Mouse (Mus musculus) activated CD4-positive, CD25-positive, alpha-beta regulatory T cell, adult 4 months (primary cell): ENCODE measurements around the gene Gas2. TPM values are rescaled to one million over a fixed set of nuclear protein-coding genes. Genes with fewer than 3 reads are reported as not detected.

Source experiments
- ATAC-seq: one replicate; pipeline ENCODE4 v1.8.0; 2017
- polyA plus RNA-seq, 2 experiments: library from polyadenylated mRNA; unstranded; fragments of 100-300 nt; shearing (Covaris generic); gene quantifications; one replicate each; pipeline ENCODE4 v1.2.1; 2017

Gene Gas2
- polyA plus RNA-seq, 2 experiments from 2014 or later = 2.5 to 3.5 TPM

DNA sequence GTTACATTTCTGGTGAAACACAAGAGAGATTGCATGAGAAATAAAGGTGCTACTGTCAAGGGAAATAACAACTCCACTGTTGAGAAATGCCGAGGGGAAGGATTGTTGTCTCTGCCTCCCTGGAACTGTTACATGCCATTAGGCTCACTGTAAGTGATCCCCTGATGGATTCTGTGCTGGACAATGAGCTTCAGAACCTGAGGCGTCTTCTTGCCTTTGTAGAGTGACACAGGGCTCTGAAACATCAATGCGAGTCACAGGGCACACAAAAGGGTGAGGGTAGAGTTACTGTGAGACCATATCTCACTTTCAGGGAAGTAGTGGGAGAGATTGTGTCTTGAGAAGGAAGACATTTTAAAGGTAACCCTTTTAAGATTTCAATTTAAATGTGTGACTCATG, 23.5 kb downstream of the Gas2 start:
- no peak for ATAC-seq

DNA sequence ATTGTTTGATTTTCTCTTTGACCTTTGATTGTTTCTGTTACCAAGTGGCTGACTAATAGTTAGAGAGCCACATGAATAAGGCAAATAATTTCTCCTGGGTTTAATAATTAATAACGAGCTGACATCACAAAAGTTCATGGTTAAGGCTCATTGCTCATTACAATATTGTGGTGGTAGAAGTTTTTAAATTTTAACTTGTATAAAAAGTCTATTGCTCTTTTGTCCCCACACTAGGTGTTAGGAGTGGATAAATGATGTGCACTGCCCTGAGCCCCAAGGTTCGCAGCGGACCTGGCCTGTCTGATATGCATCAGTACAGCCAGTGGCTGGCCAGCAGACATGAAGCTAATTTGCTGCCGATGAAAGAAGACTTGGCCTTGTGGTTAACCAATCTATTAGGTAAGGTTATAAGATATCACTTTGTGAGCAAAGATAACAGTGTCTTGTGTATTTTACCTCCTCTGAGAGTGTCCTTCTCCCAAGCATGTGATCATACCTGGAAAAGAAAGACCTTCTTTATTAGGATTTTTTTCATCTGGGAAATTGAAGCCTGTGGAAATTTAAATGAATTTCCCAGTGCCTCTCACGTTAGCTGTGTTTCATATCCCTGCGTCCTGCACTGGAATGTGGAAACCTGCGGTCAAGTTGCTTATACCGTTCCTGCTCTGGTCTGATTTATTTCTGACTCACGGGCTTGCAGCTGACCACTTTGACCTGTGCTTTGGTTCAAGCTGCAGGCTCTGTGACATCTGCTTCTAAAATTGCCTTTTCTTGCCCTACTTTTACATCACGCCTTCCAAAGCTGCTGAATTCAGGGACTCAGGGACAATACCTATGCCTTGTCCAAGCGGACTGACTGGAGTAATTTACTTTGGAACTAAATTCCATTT, 26.1 kb downstream of the Gas2 start:
- no peak for ATAC-seq

- ATAC-seq = no peak
Measured at GRCm38 (mm10) chr7:51889601-51890000, 27.8 kb downstream of the Gas2 start.

GRCm38 (mm10) chr7:51892224-51892965, 30.6 kb downstream of the Gas2 start:
- peak; percentile 74 for ATAC-seq

- no peak for ATAC-seq
Measured at GRCm38 (mm10) chr7:51893008-51893407, 31.2 kb downstream of the Gas2 start.

- no peak for ATAC-seq
Measured at GRCm38 (mm10) chr7:51894133-51894801, 32.5 kb downstream of the Gas2 start.

GRCm38 (mm10) chr7:51894939-51895338, 33.1 kb downstream of the Gas2 start:
- ATAC-seq = no peak

GRCm38 (mm10) chr7:51899066-51899465, 37.3 kb downstream of the Gas2 start:
- ATAC-seq = no peak

DNA sequence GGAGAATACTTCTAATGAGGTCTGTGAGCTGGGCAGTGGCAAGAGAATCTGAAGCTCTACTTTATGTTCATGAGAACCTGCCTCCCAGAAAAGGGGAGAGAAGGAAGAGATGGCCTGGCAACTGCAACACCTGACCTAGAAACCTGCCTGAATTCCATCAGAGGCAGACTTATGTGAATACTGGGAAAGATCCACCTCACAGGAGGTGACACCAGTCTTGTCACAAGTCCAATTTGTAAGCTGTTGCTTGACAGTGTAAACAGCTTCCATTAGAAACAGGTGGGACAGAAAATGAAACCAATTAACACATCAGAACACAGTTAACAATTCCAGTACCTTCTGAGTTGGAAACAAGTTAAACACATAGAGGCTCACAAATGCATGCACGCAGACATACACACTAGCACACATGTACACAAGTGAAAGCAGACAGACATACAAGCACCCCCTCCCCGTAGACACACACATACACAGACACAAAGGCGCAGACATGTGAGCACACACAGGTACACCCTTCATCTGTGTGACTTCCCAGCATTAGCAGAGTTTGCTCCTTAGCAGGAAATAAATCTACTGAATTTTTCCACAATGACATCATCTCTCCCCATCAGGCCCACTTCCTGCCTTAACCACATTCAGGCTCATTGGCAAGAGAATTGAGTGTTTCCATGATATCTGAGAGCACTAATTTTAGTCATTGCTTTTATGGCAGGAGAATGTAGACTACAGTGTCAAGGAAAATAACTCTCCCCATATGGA, 51.7 kb downstream of the Gas2 start:
- peak; percentile 85 for ATAC-seq

GRCm38 (mm10) chr7:51914132-51914531, 52.3 kb downstream of the Gas2 start:
- ATAC-seq = no peak

DNA sequence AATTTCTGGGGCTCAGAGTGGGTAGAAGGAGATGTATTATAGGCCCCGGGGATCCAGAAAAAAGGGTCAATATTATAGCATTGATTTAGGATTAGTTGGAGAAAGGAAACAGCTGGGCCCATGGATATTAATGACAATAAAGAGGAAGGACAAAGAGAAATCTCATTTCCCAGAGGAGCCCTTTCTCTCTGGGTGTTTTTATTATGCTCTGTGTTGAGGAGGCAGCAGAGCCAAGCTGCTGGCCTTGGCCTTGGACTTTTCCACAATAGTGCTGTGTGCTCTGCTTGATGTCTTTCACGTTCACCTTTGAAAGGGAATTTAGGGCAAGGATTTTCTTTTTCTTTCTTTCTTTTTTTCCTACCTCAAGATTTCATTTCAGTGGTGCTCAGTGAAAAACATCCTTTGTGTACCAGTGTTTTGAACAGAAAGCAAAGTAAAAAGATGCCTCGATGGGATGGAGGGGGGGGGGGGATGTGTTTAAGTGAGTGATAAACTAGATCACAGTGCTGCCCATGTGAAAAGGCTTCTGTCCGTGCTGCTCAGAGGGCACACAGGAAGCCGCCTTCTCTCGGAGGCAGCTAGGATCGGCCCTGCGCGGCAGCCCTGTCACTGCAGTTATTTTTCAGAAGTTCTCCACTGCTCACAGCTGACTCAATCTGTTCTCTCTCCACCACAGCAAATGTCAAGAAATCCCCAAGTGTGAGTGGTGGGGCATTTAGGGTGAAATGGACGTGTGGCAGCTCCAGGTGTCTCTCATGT, 67.1 kb downstream of the Gas2 start:
- peak; percentile 28 for ATAC-seq

DNA sequence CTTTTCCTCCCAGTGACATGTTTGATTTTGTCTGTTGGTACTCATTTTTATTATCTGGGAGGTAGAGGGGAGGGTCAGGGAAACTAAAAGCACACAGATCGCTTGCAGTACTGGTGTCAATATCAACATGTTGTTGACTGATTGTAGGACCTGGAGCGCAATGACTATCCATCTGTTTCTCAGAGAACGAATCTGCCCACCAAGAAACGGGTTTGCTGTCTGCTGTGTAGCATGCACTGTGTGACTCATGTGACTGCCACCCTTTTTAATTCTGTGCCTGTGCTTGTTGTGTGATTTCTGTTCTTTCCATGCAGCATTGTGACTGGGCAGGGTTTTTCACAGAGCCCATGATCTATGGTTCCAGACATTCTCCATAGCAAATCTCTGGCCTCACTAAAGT, 69.4 kb downstream of the Gas2 start:
- ATAC-seq = no peak

- no peak for ATAC-seq
Measured at GRCm38 (mm10) chr7:51937337-51937736, 75.5 kb downstream of the Gas2 start.

GRCm38 (mm10) chr7:51940461-51940860, 78.6 kb downstream of the Gas2 start:
- no peak for ATAC-seq

DNA sequence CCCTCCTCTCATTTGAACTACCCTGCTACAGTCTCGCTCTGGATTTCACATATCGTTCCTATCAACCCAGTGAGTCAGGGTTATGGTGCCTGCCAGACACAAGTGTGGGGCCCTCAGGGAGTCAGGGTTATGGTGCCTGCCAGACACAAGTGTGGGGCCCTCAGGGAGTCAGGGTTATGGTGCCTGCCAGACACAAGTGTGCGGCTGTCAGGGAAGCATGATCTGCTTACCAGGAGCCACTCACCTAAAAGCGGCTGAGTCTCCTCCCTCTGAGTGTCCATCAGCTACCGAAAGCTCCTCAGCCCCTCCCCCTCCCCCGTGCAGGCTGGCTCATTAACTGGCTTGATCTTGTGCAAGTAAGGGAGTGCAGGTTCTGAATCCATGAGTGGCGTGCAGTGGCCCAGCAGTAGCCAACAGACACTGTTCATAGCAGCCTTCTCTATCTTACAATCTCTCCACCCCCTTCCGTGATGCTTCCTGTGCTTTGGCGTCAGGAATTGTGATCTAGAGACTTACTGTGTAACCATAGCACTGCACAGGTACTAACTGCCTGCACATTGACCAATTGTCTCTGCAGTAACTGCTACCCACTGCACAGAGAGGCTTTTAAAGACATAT, 93.7 kb downstream of the Gas2 start:
- ATAC-seq = no peak

- ATAC-seq = no peak
Measured at GRCm38 (mm10) chr7:51957766-51958165, 96.0 kb downstream of the Gas2 start.

GRCm38 (mm10) chr7:51960698-51961374, 99.0 kb downstream of the Gas2 start:
- ATAC-seq = no peak

DNA sequence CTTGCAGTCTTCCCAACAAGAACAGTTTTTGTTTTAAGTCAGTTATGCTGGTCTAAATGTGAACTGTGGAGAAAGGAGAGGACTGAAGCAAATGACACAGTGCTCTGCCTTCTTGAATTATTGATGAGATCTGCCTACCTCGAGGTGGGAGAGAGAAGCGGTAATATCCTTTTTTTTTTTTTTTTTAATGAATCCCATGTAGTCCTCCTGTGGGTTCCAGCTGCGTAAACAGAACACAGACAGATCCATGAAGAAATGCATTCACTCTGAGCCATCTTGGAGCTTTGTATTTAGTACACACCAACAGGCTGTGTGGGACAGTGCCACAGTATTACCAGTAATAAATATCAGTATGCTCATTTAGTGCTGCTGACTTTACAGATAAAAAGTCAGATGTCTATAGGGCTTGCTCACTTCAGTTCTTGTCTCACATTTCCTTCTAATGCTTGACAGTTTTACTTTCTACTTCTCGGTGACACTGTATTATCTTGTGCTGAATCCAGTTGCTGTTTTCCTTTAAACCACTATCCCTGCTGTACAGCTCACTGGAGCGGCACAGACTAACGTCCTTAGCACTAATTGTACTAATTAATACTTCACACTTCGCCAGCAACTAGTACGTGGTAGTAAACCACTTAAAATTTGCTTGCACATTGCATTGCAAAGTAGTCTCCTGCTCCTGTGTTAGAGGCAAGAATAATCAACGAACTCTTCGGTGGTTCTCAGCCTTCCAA, 100.6 kb downstream of the Gas2 start:
- no peak for ATAC-seq

- no peak for ATAC-seq
Measured at GRCm38 (mm10) chr7:51964681-51965080, 102.9 kb downstream of the Gas2 start.

- ATAC-seq = no peak
Measured at GRCm38 (mm10) chr7:51967581-51967980, 105.8 kb downstream of the Gas2 start.
